Mouse (Mus musculus): ENCODE measurements around the gene Usp24. TPM values are rescaled to one million over a fixed set of nuclear protein-coding genes. Genes with fewer than 3 reads are reported as not detected.

Gene Usp24
- total and polyA plus RNA-seq, 2 experiments from 2014 or later: 5.9 to 27.3 TPM

- Histone ChIP-seq H3K4me3 (ENCODE audit: low read depth, low read length) (no peak overlapping the region), H3K9ac (replicated peaks; ENCODE audit: low read depth, low read length) (no peak overlapping the region), H3K27me3 (ENCODE audit: control insufficient read depth, insufficient read depth, low read length) (no peaks in the 10 kb centered on the region), H3K9me3 (replicated peaks; ENCODE audit: control insufficient read depth, low read length) (no peaks in the 10 kb centered on the region), H3K36me3 (replicated peaks; ENCODE audit: control insufficient read depth, insufficient read depth, low read length) (no peaks in the 10 kb centered on the region), H3K4me1 (ENCODE audit: control insufficient read depth, insufficient read depth) (peaks cover 9% of the 10 kb centered on the region; the same call in 1 of the 2 replicates), H3K4me2 (ENCODE audit: low read depth, low read length) (peak overlapping the region; percentile 35; the same call in 1 of the 2 replicates), H3K27ac (ENCODE audit: low read depth) (peak overlapping the region; percentile 71)
- no peak for TF ChIP-seq CTCF (IDR thresholded peaks at IDR 0.05; ENCODE audit: low read depth)
- no peak for TF ChIP-seq EP300 (IDR thresholded peaks at IDR 0.05; ENCODE audit: low read depth)
- no peak for ATAC-seq (ENCODE audit: insufficient read depth, low read depth)
- 49% methylated on average over 3 of the region's 3 CpGs for WGBS
- no peak for DNase-seq (ENCODE audit: low spot score)
Measured at GRCm38 (mm10) chr4:106282123-106282510, 33.9 kb upstream of the Usp24 start.

GRCm38 (mm10) chr4:106286958-106287743, 28.9 kb upstream of the Usp24 start:
- 48% methylated on average over 4 of the region's 4 CpGs for WGBS

GRCm38 (mm10) chr4:106290201-106290600, 25.8 kb upstream of the Usp24 start:
- H3K4me2 ChIP-seq (ENCODE audit: low read depth, low read length): no peak overlapping the region
- H3K9me3 ChIP-seq (replicated peaks; ENCODE audit: control insufficient read depth, low read length): no peaks in the 10 kb centered on the region
- no peak for TF ChIP-seq EP300 (IDR thresholded peaks at IDR 0.05; ENCODE audit: low read depth)
- no peak for TF ChIP-seq CTCF (IDR thresholded peaks at IDR 0.05; ENCODE audit: low read depth)
- H3K27ac ChIP-seq (ENCODE audit: low read depth): no peak overlapping the region
- 80% methylated on average over 2 of the region's 2 CpGs for WGBS
- no peaks in the 10 kb centered on the region for H3K36me3 ChIP-seq (replicated peaks; ENCODE audit: control insufficient read depth, insufficient read depth, low read length)
- H3K4me3 ChIP-seq (ENCODE audit: low read depth, low read length): no peak overlapping the region
- ATAC-seq (ENCODE audit: insufficient read depth, low read depth) (no peak), DNase-seq (ENCODE audit: low spot score) (no peak)
- no peaks in the 10 kb centered on the region for H3K27me3 ChIP-seq (ENCODE audit: control insufficient read depth, insufficient read depth, low read length)
- no peaks in the 10 kb centered on the region for H3K4me1 ChIP-seq (ENCODE audit: control insufficient read depth, insufficient read depth)
- H3K9ac ChIP-seq (replicated peaks; ENCODE audit: low read depth, low read length): no peak overlapping the region

More at GRCm38 (mm10) chr4:106286958-106287743, 28.9 kb upstream of the Usp24 start:
- H3K4me3 ChIP-seq (ENCODE audit: low read depth, low read length): no peak overlapping the region
- no peak overlapping the region for H3K27ac ChIP-seq (ENCODE audit: low read depth)
- no peak for TF ChIP-seq EP300 (IDR thresholded peaks at IDR 0.05; ENCODE audit: low read depth)
- H3K9me3 ChIP-seq (replicated peaks; ENCODE audit: control insufficient read depth, low read length): no peaks in the 10 kb centered on the region
- DNase-seq (ENCODE audit: low spot score) (no peak), ATAC-seq (ENCODE audit: insufficient read depth, low read depth) (0 out of 2 replicates have a peak, but pooled peaks have one; percentile 33)
- H3K36me3 ChIP-seq (replicated peaks; ENCODE audit: control insufficient read depth, insufficient read depth, low read length): no peaks in the 10 kb centered on the region
- H3K4me2 ChIP-seq (ENCODE audit: low read depth, low read length): no peak overlapping the region
- H3K27me3 ChIP-seq (ENCODE audit: control insufficient read depth, insufficient read depth, low read length): no peaks in the 10 kb centered on the region
- H3K4me1 ChIP-seq (ENCODE audit: control insufficient read depth, insufficient read depth): no peaks in the 10 kb centered on the region
- H3K9ac ChIP-seq (replicated peaks; ENCODE audit: low read depth, low read length): no peak overlapping the region

- Histone ChIP-seq H3K27ac (ENCODE audit: low read depth) (no peak overlapping the region), H3K9ac (replicated peaks; ENCODE audit: low read depth, low read length) (no peak overlapping the region), H3K4me2 (ENCODE audit: low read depth, low read length) (no peak overlapping the region), H3K4me3 (ENCODE audit: low read depth, low read length) (no peak overlapping the region), H3K36me3 (replicated peaks; ENCODE audit: control insufficient read depth, insufficient read depth, low read length) (no peaks in the 10 kb centered on the region), H3K4me1 (ENCODE audit: control insufficient read depth, insufficient read depth) (no peaks in the 10 kb centered on the region), H3K9me3 (replicated peaks; ENCODE audit: control insufficient read depth, low read length) (no peaks in the 10 kb centered on the region), H3K27me3 (ENCODE audit: control insufficient read depth, insufficient read depth, low read length) (no peaks in the 10 kb centered on the region)
- ATAC-seq (ENCODE audit: insufficient read depth, low read depth) (no peak), DNase-seq (ENCODE audit: low spot score) (no peak)
- 76% methylated on average over 4 of the region's 4 CpGs for WGBS
- no peak for TF ChIP-seq CTCF (IDR thresholded peaks at IDR 0.05; ENCODE audit: low read depth)
- TF ChIP-seq EP300 (IDR thresholded peaks at IDR 0.05; ENCODE audit: low read depth): no peak
Measured at GRCm38 (mm10) chr4:106292823-106293222, 23.2 kb upstream of the Usp24 start.

- Histone ChIP-seq H3K9me3 (replicated peaks; ENCODE audit: control insufficient read depth, low read length) (no peaks in the 10 kb centered on the region), H3K27ac (ENCODE audit: low read depth) (no peak overlapping the region), H3K4me3 (ENCODE audit: low read depth, low read length) (no peak overlapping the region), H3K36me3 (replicated peaks; ENCODE audit: control insufficient read depth, insufficient read depth, low read length) (no peaks in the 10 kb centered on the region), H3K27me3 (ENCODE audit: control insufficient read depth, insufficient read depth, low read length) (no peaks in the 10 kb centered on the region), H3K4me1 (ENCODE audit: control insufficient read depth, insufficient read depth) (no peaks in the 10 kb centered on the region), H3K4me2 (ENCODE audit: low read depth, low read length) (no peak overlapping the region), H3K9ac (replicated peaks; ENCODE audit: low read depth, low read length) (no peak overlapping the region)
- no peak for DNase-seq (ENCODE audit: low spot score)
- no peak for ATAC-seq (ENCODE audit: insufficient read depth, low read depth)
- TF ChIP-seq CTCF (IDR thresholded peaks at IDR 0.05; ENCODE audit: low read depth) (no peak), EP300 (IDR thresholded peaks at IDR 0.05; ENCODE audit: low read depth) (no peak)
- WGBS: 75% methylated on average over 6 of the region's 6 CpGs
Measured at GRCm38 (mm10) chr4:106293378-106294090, 22.5 kb upstream of the Usp24 start.
